Mouse (Mus musculus): Measurements from ENCODE around the gene Pnkp.

Gene Pnkp

GRCm38 (mm10) chr7:44852259-44853027, 4.5 kb upstream of the Pnkp start:
- no peak for DNase-seq (ENCODE audit: low spot score in 2 of 2)

DNA sequence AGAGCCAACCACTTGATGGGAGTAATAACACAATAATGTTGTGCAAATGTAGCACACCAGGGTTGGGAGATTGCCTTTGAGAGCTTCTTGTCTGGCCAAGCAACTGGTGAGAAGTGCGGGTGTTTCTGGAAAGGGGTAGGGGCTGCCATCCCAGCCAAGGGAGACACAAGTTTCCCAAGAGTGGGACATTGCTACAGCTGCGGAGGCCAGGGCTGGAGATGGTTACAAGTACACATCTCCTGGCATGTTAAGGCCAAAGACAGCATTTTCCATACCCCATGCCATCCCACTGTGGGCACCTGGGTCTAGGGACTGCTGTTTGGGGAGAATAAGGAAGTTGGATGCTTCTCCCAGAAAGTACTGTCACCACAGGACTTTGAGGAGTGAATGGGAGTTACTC, 3.9 kb upstream of the Pnkp start:
- DNase-seq (ENCODE audit: low spot score in 2 of 2) = no peak

GRCm38 (mm10) chr7:44853596-44854355, 3.2 kb upstream of the Pnkp start:
- no peak for DNase-seq (ENCODE audit: low spot score in 2 of 2)

- DNase-seq (ENCODE audit: low spot score in 2 of 2) = peak in 1 of 2 experiments; percentile 67
Observed at GRCm38 (mm10) chr7:44854356-44855031, 2.4 kb upstream of the Pnkp start.

DNA sequence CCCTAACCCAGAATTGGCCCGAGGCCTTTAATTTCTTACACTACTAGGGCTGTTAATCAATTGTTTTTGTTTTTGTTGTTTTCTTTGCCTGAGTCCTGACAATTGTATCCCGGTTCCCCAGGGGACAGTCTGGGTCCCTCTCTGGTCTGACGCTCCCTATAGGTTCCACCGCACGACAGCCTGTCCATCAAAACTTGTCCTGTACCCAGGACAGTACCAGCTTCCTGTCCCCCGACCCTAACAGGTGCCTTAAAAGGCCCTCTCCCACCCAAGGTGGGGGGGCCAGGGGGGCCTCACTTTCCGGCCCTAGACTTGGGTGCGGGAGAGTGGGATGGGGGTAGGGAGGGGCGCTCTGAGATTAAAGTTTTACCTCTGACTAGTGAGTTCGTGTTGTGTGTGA, 1.9 kb upstream of the Pnkp start:
- DNase-seq (ENCODE audit: low spot score in 2 of 2) = no peak

GRCm38 (mm10) chr7:44856265-44856916, 548 bp upstream of the Pnkp start:
- no peak for DNase-seq (ENCODE audit: low spot score in 2 of 2)

- no peak for DNase-seq (ENCODE audit: low spot score in 2 of 2)
Observed at GRCm38 (mm10) chr7:44857905-44858304, 966 bp downstream of the Pnkp start.

- no peak for DNase-seq (ENCODE audit: low spot score in 2 of 2)
Observed at GRCm38 (mm10) chr7:44859896-44860295, 3.0 kb downstream of the Pnkp start.

- peak in 1 of 2 experiments; percentile 58 for DNase-seq (ENCODE audit: low spot score in 2 of 2)
Observed at GRCm38 (mm10) chr7:44860576-44861428, 3.9 kb downstream of the Pnkp start.

DNA sequence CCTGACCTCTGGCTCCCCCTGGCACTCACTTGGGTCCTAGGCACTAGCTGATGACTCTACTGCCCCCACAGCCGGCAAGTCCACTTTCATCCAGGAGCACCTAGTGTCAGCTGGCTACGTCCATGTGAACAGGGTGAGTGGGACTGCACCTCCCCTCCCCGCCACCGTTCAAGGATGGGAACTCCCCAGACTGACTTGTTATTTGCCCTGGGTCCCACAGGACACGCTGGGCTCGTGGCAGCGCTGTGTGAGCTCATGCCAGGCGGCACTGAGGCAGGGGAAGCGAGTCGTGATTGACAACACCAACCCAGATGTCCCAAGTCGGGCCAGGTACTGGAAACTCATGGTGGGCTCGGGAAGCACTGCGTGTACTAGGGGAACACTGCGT, 4.5 kb downstream of the Pnkp start:
- DNase-seq (ENCODE audit: low spot score in 2 of 2) = no peak

DNA sequence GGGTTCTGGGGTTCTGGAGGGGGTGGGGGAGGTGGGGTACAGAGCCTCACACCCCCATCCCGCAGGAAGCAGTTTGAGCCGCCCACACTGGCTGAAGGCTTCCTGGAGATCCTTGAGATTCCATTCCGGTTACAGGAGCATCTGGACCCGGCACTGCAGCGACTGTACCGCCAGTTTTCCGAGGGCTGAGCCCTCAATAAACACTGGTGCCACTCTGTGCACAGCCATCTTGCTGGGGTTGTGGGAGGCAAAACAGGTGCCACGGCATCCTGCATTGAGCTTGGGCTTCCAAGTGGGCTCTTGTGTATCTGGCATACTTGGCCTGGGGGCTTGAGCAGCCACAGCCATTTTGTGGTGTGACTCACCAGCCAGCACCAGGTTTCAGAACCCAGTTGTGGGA, 5.5 kb downstream of the Pnkp start:
- DNase-seq (ENCODE audit: low spot score in 2 of 2) = no peak

DNA sequence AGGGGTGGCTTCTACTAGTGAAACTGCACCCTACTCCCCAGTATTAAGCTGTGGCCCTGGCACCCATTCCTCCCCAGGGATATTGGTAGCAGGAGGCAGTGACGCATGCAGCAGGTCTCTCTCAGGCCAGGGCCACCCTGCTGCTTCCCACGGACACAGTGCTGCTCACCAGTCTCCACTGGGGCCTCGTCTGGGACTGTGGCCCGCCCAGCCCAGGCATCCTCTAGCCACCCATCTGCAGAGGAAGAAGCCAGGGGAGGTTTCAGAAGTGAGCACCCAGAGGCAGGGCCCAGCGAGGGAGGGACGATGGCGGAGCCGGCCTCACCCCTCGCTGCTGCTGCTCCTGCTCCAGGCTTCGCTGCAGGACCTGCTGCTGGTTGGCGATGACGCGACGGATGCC, 6.3 kb downstream of the Pnkp start:
- no peak for DNase-seq (ENCODE audit: low spot score in 2 of 2)

DNA sequence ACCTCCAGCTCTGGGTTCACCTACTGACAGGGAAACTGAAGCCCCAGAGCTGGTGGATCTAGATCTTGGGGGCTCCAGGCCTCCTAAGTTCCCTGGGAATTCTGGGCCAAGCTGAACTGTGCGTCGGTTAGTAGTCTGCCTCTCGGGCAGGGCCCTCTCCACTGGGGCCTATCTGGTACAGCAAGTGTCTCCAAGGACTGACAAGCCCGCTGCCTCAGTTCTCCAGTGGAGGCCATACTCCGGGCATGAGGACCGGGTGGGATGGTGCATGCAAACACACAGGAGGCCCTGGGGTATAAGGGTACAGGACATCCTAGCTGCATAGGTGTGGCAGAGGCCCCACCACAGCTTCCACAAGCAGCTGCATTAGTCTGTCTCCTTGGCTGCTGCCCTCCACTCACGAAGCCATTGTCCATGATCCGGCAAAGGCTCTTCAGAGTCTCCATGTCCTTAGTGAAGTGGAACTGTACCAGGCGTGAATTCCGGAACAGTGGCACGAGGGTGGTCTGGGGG, 7.1 kb downstream of the Pnkp start:
- no peak for DNase-seq (ENCODE audit: low spot score in 2 of 2)

DNA sequence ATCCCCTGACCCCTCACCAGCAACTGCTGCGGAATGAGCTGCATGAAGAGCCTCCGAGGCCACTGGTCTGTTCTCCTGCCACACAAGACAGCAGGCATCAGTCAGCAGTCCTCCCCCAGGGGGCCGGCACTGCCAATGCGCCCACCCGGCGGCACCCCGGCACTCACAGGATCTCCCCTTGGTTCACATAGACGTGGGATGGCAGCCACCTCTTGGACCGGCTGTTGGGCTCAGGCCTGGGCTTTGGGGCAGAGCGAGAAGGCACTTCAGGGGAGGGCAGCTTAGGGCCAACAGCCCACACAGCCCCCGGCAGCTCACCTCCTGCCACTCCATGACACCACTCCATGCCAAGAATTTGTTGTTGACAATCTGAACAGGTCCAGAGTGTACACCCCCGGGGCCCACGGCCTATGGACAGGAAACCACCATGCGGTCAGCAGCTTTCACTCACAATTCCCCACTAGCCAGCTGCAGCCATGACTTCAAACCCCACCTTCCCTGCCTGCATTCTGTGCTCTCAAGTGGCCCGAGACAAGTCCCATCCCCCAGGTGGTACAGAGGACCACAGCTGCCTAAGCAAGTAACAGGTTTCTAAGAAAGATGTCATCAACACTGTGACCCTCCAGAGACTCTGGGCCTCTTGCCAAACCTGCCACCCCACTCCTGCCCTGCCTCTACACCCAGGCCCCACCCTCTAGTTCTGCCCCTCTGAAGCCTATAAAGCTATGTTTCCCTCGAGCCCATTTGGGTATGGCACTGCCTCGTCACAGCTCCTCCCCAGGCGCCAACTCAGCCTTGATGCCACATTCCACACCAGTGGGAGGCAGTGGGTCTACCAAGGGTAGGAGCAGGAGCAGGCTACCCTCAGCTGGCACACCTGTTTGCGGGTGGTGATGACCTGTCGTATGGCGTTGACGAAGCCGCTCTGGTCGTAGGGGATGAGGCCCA, 7.9 kb downstream of the Pnkp start:
- DNase-seq (ENCODE audit: low spot score in 2 of 2) = no peak

- DNase-seq (ENCODE audit: low spot score in 2 of 2) = no peak
Observed at GRCm38 (mm10) chr7:44866276-44867009, 9.5 kb downstream of the Pnkp start.

- DNase-seq (ENCODE audit: low spot score in 2 of 2) = no peak
Observed at GRCm38 (mm10) chr7:44867010-44867702, 10.2 kb downstream of the Pnkp start.

DNA sequence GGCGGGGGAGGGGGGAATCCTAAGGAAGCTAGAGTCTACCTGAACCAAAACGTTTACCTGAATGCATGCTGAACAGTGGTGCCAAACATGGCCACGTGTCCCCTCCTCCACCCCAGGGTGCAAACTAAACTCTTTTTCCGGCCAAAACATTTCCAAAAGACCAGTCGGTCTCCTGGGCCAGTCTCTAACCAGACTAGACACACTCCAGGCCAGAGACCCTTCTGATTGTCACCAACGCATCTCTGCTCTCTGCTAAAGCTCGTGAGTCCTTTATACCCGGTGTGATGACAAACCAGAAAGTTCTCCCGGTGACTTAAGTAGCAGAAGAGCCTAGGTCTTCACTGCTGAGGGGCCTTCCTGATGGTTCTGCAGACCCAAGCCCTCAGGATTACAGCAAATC, 10.9 kb downstream of the Pnkp start:
- no peak for DNase-seq (ENCODE audit: low spot score in 2 of 2)

DNA sequence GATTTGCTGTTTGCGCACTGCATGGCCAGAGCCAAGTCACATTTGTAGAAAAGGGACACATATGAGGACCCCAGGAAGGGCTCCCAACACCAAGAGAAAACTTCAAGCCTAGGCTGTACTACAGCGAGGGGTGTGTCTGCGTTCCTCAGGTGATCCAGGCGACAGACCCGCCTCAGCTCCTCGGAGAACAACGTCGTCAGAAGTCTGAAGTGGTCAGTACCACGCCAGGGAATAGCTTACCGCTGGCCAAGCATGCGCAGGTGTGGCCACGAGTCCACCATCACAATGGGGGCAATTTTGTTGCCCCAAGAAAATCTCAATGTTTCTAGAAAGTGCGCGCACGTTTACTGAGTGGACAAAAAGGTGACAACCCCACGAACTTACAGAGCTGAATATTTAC, 11.5 kb downstream of the Pnkp start:
- DNase-seq (ENCODE audit: low spot score in 2 of 2) = no peak

All from frontal cortex, postnatal 14 days (tissue).